Mouse (Mus musculus): ENCODE data around the gene Gpr35.
"Not testable (repeated sequence)": the region's sequence is repeated elsewhere in the genome, so short reads cannot be mapped to it uniquely, and the experiment has no call there.

Gpr35 gene

DNA sequence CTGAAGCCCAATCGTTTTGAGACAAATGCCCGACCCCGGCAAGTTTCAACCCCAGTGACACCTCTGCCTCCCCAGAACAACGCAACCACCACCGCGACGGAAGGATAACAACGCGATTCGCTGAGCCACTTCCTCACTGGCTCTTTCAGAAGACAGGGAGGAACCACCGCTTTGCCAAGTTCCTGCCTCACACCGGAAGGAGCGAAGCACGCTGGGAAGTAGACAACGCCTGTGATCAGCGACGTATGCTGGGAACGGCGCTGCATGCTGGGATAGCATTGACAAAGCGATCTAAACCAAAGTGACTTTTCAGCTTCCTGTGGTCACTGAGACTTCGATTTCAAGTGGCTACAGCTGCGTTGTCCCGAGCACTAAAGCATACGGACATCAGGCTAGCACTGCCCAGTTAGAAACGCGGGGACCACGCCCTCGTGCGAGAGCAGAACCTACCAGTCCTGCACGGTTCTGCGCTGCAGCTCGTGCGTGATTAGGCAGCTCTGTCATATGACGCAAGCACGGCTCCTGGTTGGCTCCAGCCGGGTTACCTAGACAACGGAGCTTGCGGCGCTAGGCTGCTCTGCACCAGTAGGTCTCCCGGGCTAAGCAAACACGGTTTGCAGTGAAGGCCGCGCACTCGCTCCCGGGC, 16.4 kb upstream of the Gpr35 start, which contains the start of gene Capn10:
Capn10 (plus strand) TSS at position 195 of the 646 bp plus-strand sequence.
- DNase-seq = peak; percentile 95 to 97

- peak; percentile 49 to 58 for DNase-seq
These were observed 15.4 kb upstream of the Gpr35 start for GRCm38 (mm10) chr1:92935054-92935962.

DNA sequence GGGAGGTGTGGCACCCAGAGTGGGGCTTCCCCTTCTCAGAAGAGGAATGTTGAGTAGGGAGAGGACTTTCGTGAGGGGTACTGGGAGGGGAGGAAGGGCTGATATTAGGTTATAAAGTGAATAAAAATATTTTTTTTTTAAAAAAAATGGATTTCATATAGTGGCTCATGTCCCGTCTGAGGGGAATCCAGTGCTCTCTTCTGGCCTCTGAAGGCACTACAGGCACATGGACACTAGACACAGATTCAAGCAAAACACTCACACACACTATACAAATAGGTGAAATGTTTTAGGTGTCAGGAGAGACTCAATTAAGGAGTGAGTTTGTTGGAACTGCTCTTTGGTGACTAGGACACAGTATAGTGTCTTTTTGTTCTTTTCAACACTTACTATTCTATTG, 14.7 kb upstream of the Gpr35 start:
- DNase-seq = no peak

DNA sequence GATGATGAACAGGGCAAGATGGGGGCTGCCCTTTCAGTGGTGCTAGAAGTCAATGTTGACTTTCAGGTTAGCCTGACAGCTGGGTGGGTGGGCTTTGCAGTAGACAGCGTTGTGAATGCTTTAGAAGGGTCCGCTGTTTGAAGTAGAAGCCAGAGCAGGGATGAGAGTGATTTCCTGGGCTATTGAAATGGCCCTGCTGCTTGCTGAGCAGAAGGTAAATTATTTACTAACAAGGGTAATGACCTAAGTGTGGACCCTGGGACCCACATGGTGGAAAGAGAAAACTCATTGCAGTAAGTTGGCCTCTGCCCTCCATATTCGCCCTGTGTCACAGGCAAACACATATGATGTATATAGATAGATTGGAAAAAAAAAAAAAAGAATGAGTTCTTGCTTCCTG, 14.2 kb upstream of the Gpr35 start:
- DNase-seq = no peak

GRCm38 (mm10) chr1:92937797-92938196, 12.9 kb upstream of the Gpr35 start:
- DNase-seq = no peak

GRCm38 (mm10) chr1:92939746-92940145, 10.9 kb upstream of the Gpr35 start:
- DNase-seq = peak; percentile 50 to 61

DNA sequence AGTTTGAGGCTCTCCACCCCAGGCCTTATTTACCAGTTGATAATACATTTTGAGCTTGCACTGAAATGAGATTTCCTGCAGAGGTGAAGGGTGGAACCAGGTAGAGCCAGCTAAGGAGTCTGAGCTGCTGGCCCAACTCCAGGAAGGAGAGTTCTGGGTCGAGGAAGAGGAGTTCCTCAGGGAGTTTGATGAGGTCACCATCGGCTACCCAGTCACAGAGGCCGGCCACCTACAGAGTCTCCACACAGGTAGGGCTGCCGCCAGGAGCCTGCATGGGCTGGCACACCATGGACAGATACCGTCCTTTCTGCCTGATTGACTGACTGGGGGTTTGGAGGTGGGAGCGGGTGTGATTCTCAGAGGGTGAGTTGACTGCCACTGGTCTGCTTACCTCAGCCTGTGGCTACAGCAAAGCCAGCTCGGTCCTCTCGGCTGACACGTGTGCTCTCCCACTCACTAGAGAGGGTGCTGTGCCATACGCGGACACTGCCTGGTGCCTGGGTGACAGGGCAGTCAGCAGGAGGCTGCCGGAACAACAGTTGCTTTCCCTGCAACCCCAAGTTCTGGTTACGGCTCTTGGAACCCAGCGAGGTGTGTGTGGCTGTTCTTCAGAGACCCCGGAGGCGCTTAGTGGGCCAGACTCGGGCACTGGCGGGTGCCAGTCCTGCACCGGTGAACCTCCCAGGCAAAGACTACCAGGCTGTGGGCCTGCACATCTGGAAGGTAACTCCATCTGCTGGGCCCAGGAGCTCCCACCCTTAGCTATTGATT, 7.3 kb upstream of the Gpr35 start:
- no peak for DNase-seq

- no peak for DNase-seq
These were observed 2.7 kb upstream of the Gpr35 start for GRCm38 (mm10) chr1:92947966-92948365.

GRCm38 (mm10) chr1:92949426-92949825, 1.2 kb upstream of the Gpr35 start:
- no peak for DNase-seq

DNA sequence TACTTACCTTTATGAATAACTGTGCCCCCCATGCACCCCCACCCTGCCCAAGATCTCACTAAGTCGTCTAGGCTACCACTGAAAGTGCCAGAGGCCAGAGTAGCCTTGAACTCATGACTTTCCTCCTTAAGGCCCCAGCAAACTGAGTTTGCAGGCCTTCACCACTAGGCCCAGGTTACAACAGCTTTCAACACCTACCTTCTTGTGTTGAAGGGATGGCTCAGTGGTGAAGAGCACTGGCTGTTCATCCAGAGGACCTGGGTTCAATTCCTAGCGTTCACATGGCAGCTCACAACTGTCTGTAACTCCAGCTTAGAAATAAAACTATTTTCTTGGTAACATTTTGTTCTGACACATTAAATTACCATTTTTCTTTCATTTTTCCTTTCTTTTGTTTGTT, 3.0 kb downstream of the Gpr35 start:
- no peak for DNase-seq

- DNase-seq = peak; percentile 68 to 76
These were observed 6.1 kb downstream of the Gpr35 start for GRCm38 (mm10) chr1:92956571-92957335.

DNA sequence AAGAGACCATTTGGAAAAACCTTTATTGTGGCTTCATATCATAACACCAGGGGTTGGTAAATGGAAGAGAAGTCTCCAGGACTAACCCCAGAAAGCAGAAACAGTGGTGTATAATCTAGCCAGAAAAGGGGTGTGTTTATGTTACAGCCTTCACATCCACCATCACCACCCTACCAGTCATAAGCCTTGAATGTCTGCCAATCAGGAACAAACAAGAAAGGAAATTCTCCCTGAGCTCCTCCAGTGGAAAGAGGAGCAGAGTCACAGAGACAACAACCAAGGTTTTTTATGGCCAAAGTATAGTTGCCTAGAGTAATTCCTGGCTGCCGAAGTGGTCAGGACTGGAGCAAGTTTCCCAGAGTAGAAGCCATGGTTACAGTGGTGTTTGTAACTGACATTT, 8.3 kb downstream of the Gpr35 start:
- DNase-seq = no peak

GRCm38 (mm10) chr1:92970791-92971190, 20.1 kb downstream of the Gpr35 start:
- DNase-seq = not testable (repeated sequence)

GRCm38 (mm10) chr1:92971879-92972795, 21.5 kb downstream of the Gpr35 start:
- no peak for DNase-seq

DNA sequence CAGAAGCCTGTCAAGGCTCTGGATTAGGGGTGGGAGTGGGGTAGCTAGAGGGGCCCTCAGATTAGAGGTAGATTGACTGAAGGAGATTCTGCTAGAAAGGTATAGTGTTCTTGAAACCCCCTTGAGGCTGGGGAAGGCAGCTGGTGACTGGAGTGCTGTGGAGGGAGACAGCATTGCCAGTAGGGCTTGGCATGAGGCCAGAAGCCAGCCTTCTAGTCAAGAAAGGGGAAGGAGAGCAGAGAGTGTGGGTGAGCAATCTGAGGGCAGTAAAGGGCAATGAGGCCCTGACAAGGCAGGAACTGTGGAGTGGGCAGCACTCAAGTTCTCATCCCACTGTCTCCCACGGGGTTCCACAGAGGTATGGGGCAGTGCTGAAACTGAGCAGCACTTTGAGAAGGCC, 22.2 kb downstream of the Gpr35 start:
- no peak for DNase-seq

- no peak for DNase-seq
These were observed 25.5 kb downstream of the Gpr35 start for GRCm38 (mm10) chr1:92976141-92976566.

DNA sequence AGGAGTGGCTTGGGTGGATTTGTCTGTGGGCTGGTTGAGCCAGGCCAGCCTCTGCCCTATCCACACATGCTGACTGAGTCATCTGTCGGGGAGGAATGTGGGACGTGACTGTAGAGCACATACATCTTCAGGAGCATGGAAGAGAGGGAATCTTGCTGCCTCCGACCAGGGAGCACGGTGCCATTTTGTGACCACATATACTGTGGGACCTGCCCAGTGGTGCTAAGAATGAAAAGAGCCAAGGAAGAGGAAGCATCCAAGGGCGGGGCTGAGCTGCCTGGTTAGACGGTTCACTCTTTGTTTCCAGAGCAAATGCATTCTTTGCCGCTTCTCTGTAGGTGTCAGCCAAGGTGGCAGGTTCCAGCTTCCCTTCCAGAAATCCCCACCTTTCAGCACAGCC, 28.0 kb downstream of the Gpr35 start:
- no peak for DNase-seq

DNA sequence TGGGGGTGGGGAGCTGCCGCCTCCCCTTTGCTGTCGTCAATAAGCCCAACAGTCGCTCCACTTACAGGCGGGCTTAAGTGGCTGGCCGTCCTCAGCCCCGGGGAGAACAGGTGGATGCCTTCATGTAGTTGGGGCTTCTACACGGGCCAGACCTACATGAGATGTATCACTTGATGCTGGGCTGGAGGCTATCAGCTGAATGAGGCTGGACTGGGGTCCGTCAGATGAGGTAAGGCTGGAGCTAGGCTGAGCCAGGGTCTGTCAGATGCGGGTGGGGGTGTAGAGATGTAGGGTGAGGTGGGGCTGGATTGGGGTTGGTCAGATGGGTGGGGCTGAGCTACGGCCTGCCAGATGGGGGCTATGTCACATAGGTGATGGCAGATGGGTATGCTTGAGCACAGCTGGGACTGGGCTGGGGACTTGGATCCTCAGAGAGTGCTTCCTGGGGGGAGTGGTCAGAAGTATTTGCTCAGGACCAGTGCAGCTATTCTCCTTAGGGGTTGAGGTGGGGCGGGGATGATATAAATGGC, 28.5 kb downstream of the Gpr35 start:
- no peak for DNase-seq

DNA sequence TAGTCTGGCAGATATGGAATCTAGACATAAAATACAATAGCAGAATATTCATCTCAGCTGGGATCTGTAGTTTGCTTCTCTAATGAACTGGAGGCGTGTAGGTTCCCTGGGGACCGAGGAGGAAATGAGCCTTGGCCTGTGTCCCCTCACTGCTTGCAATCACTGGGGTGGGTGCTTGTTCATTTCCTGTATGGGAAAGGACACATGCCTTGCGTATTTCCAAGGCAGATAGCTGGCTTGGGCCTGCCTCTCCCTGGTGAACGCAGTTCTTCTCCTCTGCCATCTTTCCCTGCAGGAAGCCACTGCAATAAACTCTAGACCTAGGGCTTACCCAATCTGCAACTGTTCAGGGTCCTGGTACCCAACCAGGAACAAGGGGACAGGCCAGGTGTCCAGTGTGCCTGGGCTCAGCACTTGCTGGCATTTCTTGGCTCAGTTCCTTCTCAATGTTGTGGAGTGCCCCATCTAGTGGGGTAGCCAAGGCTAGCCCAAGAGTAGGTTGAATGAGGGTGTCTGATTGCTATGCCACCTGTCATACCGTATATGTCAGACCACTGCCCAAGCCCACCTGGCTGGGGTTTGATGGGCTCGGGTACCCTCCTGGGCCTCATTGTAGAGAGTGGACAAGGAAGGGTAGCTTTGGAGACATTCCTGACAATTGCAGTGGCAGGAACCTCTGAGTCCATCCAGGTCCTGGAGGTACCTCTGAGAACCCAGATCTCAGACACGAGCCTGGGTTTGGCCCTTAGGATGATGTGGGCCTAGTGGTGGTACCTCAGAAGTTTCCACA, 30.6 kb downstream of the Gpr35 start:
- DNase-seq = no peak

DNA sequence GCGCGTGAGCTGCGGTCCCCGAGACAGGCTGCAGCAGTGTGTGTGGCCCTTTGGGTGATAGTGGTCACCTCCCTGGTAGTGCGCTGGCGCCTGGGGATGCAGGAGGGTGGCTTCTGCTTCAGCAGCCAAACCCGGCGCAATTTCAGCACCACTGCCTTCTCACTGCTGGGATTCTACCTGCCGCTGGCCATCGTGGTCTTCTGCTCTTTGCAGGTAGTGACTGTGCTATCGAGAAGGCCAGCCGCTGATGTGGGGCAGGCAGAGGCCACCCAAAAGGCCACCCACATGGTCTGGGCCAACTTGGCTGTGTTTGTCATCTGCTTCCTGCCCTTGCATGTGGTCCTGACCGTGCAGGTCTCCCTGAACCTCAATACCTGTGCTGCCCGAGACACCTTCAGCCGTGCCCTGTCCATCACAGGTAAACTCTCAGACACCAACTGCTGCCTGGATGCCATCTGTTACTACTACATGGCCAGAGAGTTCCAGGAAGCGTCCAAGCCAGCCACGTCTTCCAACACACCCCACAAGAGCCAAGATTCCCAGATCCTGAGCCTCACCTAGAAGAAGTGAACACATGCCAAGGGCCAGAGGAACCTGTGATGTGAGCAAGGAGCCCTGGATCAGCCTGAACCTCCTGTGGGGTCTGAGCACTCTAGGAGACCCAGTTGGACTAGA, 32.4 kb downstream of the Gpr35 start:
- no peak for DNase-seq

Measured in cerebellum, adult 18-20 months (tissue).